Mouse (Mus musculus) embryonic facial prominence, embryonic 11.5 days (tissue): Measurements from ENCODE around the gene Chchd1. TPM values are rescaled to one million over a fixed set of nuclear protein-coding genes. Genes with fewer than 3 reads are reported as not detected.
"Not testable (repeated sequence)": the region's sequence is repeated elsewhere in the genome, so short reads cannot be mapped to it uniquely, and the experiment has no call there.

Experiments used
- ATAC-seq: fragments of 200-750 bp; cut with Nextera tagmentation; replicated peaks from 2 replicates; pipeline ENCODE4 v1.8.0; 2017; ENCODE audit warnings: low read depth; ENCODE audit not compliant: insufficient number of reproducible peaks, low FRiP score, low TSS enrichment
- DNase-seq: peaks from one replicate; pipeline ENCODE4 v3.0.0-alpha.2; 2015; ENCODE audit warnings: low spot score
- H3K27ac ChIP-seq: fragments of 300-500 bp; sonication (generic); replicated peaks from 2 replicates; pipeline ENCODE4 v1.5.1; 2014; ENCODE audit warnings: mild to moderate bottlenecking, low read depth, low read length, control low read depth
- H3K27me3 ChIP-seq: fragments of 300-500 bp; sonication (generic); 2 replicates; pipeline ENCODE4 v1.6.1; 2014; ENCODE audit warnings: mild to moderate bottlenecking, low read length, moderate library complexity, mixed read lengths; ENCODE audit not compliant: control insufficient read depth, insufficient read depth
- H3K36me3 ChIP-seq: fragments of 300-500 bp; sonication (generic); replicated peaks from 2 replicates; pipeline ENCODE4 v1.6.1; 2014; ENCODE audit warnings: low read depth, mild to moderate bottlenecking, low read length, moderate library complexity, mixed read lengths; ENCODE audit not compliant: control insufficient read depth, insufficient read depth
- H3K4me1 ChIP-seq: fragments of 300-500 bp; sonication (generic); 2 replicates; pipeline ENCODE4 v1.6.1; 2014; ENCODE audit warnings: low read length, mixed read lengths; ENCODE audit not compliant: control insufficient read depth, insufficient read depth
- H3K4me2 ChIP-seq: fragments of 300-500 bp; sonication (generic); 2 replicates; pipeline ENCODE4 v1.6.1; 2014; ENCODE audit warnings: low read depth, mild to moderate bottlenecking, control low read depth, low read length, moderate library complexity
- H3K4me3 ChIP-seq: fragments of 300-500 bp; sonication (generic); 2 replicates; pipeline ENCODE4 v1.5.1; 2014; ENCODE audit warnings: low read depth, low read length, control low read depth
- H3K9ac ChIP-seq: fragments of 300-500 bp; sonication (generic); replicated peaks from 2 replicates; pipeline ENCODE4 v1.6.1; 2014; ENCODE audit warnings: mild to moderate bottlenecking, control low read depth, low read length
- H3K9me3 ChIP-seq: fragments of 300-500 bp; sonication (generic); replicated peaks from 2 replicates; pipeline ENCODE4 v1.6.1; 2016; ENCODE audit warnings: mild to moderate bottlenecking, low read length, inconsistent platforms, mixed read lengths; ENCODE audit not compliant: control insufficient read depth
- WGBS: fragments of 180-500 bp; shearing (Covaris S2); extraction: QIAGEN DNeasy Blood & Tissue Kit; methylation state at CpG from one replicate; pipeline ENCODE4 v1.1.7; 2014; 5-methylcytosine and 5-hydroxymethylcytosine counted together
- polyA plus RNA-seq: library from polyadenylated mRNA; unstranded; fragments of >200 nt; fragmentation: Nextera tagmentation; extraction: Ambion mirVana; gene quantifications from 2 replicates; pipeline ENCODE4 v1.2.1, GENCODE M21; 2014

Gene Chchd1
- polyA plus RNA-seq, 1 experiment from 2014 or later = 257 TPM

GRCm38 (mm10) chr14:20700362-20700761, 2.4 kb upstream of the Chchd1 start:
- no peak overlapping the region for H3K4me3 ChIP-seq
- H3K36me3 ChIP-seq = no peaks in the 10 kb centered on the region; the same call in 1 of the 2 replicates
- DNase-seq (no peak), ATAC-seq (no peak)
- no peaks in the 10 kb centered on the region for H3K27me3 ChIP-seq
- no peak overlapping the region for H3K27ac ChIP-seq
- H3K9me3 ChIP-seq = no peaks in the 10 kb centered on the region
- no peak overlapping the region for H3K9ac ChIP-seq
- H3K4me1 ChIP-seq = peaks cover 3% of the 10 kb centered on the region; the same call in 1 of the 2 replicates
- WGBS = 85% methylated on average over 3 of the region's 3 CpGs
- H3K4me2 ChIP-seq = no peak overlapping the region

DNA sequence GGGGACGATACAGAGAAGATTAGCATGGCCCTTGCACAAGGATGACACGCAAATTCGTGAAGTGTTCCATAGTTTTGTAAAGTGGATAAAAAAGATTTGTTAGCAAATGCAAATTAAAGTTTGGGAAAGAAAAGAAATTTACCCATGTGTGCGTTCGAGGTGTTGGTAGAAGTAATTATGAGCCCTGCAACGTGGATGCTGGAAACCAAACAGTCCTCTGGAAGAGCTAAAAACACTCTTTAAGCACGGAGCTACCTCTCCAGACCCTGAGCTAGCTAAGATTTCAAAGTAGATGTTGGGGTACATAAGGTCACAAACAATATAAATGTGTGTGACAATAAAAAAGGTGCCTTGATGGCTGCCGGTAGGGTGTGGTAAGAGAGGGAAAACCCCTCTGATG, 1.3 kb upstream of the Chchd1 start:
- Histone ChIP-seq H3K27ac (no peak overlapping the region), H3K4me1 (peaks cover 3% of the 10 kb centered on the region; the same call in 1 of the 2 replicates), H3K27me3 (no peaks in the 10 kb centered on the region), H3K9ac (no peak overlapping the region), H3K4me3 (peak overlapping the region; percentile 63; the same call in 1 of the 2 replicates), H3K4me2 (peak overlapping the region; percentile 58), H3K36me3 (no peaks in the 10 kb centered on the region; the same call in 1 of the 2 replicates), H3K9me3 (no peaks in the 10 kb centered on the region)
- DNase-seq = no peak
- no peak for ATAC-seq
- 83% methylated on average over 8 of the region's 8 CpGs for WGBS

DNA sequence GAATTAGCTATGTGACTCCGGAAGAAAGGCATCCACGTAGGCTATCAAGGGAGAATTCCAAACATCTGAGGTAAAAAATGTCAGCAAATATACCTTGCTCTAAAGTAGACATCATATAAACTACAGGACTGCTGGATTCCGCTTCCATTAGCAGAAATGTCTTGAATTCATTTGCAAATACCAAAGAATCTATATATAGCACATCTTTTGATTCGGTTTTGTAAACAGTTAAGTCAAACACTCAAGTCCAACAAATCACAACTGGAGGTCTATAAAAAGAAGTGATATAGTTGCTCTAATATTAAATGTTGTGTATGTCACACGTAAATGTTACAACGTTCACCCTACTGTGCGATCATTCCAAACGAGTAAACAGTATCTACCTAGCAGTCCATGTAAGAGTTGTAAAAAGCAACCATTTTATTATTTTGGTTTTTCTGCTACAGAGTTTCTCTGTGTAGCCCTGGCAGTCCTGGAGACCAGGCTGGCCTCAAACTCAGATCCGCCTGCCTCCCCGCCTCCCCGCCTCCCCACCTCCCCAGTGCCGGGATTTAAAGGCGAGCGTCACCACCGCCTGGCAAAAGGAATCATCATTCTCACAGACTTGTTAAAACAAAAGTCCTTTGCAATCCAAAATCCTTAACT, 588 bp upstream of the Chchd1 start:
- no peaks in the 10 kb centered on the region for H3K27me3 ChIP-seq
- 14% methylated on average over 15 of the region's 15 CpGs for WGBS
- no peaks in the 10 kb centered on the region; the same call in 1 of the 2 replicates for H3K36me3 ChIP-seq
- H3K27ac ChIP-seq = peak overlapping the region; percentile 59
- ATAC-seq (0 out of 2 replicates have a peak, but pooled peaks have one; percentile 6), DNase-seq (no peak)
- H3K4me1 ChIP-seq = peaks cover 3% of the 10 kb centered on the region; the same call in 1 of the 2 replicates
- peak overlapping the region; percentile 79 for H3K9ac ChIP-seq
- peak overlapping the region; percentile 58 for H3K4me2 ChIP-seq
- H3K9me3 ChIP-seq = no peaks in the 10 kb centered on the region
- peak overlapping the region; percentile 63 for H3K4me3 ChIP-seq

DNA sequence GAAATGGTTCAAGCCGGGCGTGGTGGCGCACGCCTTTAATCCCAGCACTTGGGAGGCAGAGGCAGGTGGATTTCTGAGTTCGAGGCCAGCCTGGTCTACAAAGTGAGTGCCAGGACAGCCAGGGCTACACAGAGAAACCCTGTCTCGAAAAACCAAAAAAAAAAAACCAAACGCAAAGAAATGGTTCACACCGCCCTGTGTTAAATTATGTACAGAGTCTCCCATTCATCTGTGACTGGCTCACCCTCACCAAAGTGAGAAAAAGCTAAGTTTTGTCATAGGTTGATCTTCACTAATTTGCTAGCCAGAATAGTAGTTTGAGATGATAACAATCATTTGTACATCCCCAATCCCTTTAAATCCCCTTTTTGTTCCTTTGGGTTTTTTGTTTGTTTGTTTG, 655 bp downstream of the Chchd1 start:
- Histone ChIP-seq H3K4me2 (peak overlapping the region; percentile 58), H3K4me3 (peak overlapping the region; percentile 63), H3K9ac (peak overlapping the region; percentile 79), H3K27ac (0 out of 2 replicates have a peak overlapping the region, but pooled peaks have one; percentile 59)
- H3K27me3 ChIP-seq, DNase-seq, H3K4me1 ChIP-seq, H3K9me3 ChIP-seq, H3K36me3 ChIP-seq, ATAC-seq: not testable (repeated sequence)
- WGBS = 15% methylated on average over 7 of the region's 8 CpGs

DNA sequence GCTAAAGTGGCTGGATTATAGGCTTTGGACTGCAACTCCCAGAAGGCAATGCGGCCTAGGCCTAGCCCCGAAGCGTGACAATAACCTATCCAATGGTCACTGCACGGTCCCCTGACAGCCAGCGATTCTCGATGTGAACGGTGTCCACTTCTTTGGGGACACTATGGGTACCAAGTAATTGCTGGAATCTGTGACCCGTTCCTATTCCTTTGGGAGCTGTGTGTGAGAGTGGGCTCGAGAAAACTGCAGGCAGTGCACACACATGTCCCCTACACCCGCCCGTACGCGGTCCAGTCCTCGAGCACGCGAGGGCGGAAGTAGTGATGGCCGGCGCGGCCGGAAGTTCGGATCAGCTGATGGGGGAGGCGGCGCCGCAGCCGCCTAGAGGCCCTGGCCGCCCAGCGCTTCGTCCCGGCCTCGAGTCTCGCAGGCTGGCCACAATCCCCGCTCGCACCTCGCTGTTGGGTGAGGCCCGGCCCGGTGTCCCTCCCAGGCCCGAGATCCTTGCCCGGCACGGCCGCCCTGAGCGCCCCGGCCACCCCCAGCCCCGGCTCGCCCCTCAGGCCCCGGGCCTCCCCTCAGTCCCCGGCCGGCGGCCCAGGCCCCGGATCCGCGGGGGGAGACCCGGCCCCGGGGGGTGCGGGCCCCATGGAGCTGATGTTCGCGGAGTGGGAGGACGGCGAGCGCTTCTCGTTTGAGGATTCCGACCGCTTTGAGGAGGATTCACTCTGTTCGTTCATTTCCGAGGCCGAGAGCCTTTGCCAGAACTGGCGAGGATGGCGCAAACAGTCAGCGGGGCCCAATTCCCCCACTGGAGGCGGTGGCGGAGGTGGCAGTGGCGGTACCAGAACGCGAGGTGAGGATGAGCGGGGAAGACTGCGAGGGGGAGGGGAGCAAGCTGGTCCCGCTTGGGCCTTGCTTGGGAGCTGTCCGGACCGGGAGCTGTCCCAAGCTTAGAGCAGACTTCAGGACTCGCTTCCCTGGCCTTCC, 4.7 kb downstream of the Chchd1 start, which contains the start of gene Zswim8:
TSS of gene Zswim8 (plus strand) at position 352 of the 990 bp plus-strand sequence.
- ATAC-seq = peak; percentile 91
- under 1% methylated on average over 61 of the region's 80 CpGs for WGBS

GRCm38 (mm10) chr14:20708239-20708638, 5.4 kb downstream of the Chchd1 start:
- 12% methylated on average over 10 of the region's 10 CpGs for WGBS
- Histone ChIP-seq H3K4me1 (no peaks in the 10 kb centered on the region; the same call in 1 of the 2 replicates), H3K27ac (no peak overlapping the region), H3K9me3 (no peaks in the 10 kb centered on the region), H3K4me3 (peak overlapping the region; percentile 94), H3K4me2 (peak overlapping the region; percentile 65), H3K27me3 (no peaks in the 10 kb centered on the region), H3K36me3 (peaks cover 7% of the 10 kb centered on the region), H3K9ac (peak overlapping the region; percentile 93)
- no peak for DNase-seq
- no peak for ATAC-seq

More for the DNA sequence above, 4.7 kb downstream of the Chchd1 start, which contains the start of gene Zswim8:
- Histone ChIP-seq H3K4me1 (no peaks in the 10 kb centered on the region; the same call in 1 of the 2 replicates), H3K9me3 (no peaks in the 10 kb centered on the region), H3K4me3 (peak within 1 kb of the TSS; percentile 94), H3K27me3 (no peaks in the 10 kb centered on the region), H3K27ac (0 out of 2 replicates have a peak within 1 kb of the TSS, but pooled peaks have one; percentile 66), H3K4me2 (peak within 1 kb of the TSS; percentile 65), H3K9ac (peak within 1 kb of the TSS; percentile 93), H3K36me3 (peaks cover 2% of the 10 kb centered on the region; the same call in 1 of the 2 replicates)
- peak; percentile 93 for DNase-seq

DNA sequence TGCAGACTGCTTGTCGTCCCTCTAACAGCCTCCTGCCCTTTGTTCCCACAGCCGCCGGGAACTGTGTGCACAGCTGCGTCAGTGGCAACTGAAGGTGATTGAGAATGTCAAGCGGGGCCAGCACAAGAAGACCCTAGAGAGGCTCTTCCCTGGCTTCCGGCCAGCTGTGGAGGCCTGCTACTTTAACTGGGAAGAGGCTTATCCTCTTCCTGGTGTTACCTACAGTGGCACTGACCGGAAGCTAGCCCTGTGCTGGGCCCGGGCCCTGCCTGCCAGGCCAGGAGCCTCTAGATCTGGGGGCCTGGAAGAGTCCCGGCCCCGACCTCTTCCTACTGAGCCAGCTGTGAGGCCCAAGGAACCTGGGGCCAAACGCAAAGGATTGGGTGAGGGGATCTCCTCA, 11.0 kb downstream of the Chchd1 start:
- WGBS = 80% methylated on average over 11 of the region's 11 CpGs
- ATAC-seq = no peak

More for the DNA sequence above, 11.0 kb downstream of the Chchd1 start:
- Histone ChIP-seq H3K9me3 (no peaks in the 10 kb centered on the region), H3K36me3 (peaks cover 33% of the 10 kb centered on the region), H3K4me1 (no peaks in the 10 kb centered on the region; the same call in 1 of the 2 replicates), H3K27me3 (no peaks in the 10 kb centered on the region), H3K9ac (no peak overlapping the region), H3K27ac (no peak overlapping the region), H3K4me2 (no peak overlapping the region), H3K4me3 (no peak overlapping the region)
- DNase-seq = no peak
